Comparison of ENCODE assay signal across 19 mouse cellular contexts in the genomic region with DNA sequence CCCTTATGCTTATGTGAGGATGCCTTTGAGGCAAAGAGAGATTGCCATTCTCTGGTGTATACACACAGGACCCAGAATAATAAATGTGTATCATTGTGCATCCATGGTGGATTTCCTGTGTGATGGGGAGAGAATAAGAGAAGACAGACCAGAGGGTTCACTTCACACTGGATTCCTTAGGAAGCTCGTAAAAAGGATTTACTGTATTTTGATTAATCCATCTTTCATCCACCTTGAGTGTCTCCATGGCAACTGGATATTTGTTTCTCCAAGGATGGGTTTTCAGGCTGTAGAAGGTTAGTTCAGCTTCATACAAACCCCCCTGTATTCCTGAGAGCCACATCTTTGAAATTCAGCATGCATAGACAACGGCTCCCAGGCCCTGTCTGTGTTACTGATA.
DNase-seq lines count a peak whose midpoint lies in the region; ATAC-seq and TF ChIP-seq lines count a peak whose summit lies in the region.
"Had no signal": no experiment of that assay in that cellular context is flagged by ENCODE, and none has a peak within 500 bp of the region (broad histone marks: within the 10 kb centered on the region; RNA-seq: fewer than 3 reads in every experiment).

No protein-coding gene starts in this region.

- no peak overlapping the region for H3K4me2 ChIP-seq in hindbrain, embryonic 11.5 days (replicated peaks; ENCODE audit: low read depth, low read length)
- no peak overlapping the region for H3K4me2 ChIP-seq in midbrain, embryonic 12.5 days (replicated peaks)
- H3K4me2 ChIP-seq in neural tube, embryonic 14.5 days (ENCODE audit: low read depth, low read length) = no peak overlapping the region
- H3K4me2 ChIP-seq: embryonic facial prominence, embryonic 13.5 days; intestine, embryonic 15.5 days; limb, embryonic 13.5 days had no signal

- H3K27ac ChIP-seq in hindbrain, embryonic 11.5 days (ENCODE audit: low read depth, low read length) = peak overlapping the region; percentile 82
- peak overlapping the region; percentile 89 for H3K27ac ChIP-seq in midbrain, embryonic 12.5 days (replicated peaks)
- peak overlapping the region; percentile 77 for H3K27ac ChIP-seq in neural tube, embryonic 14.5 days (ENCODE audit: low read depth, low read length)
- H3K27ac ChIP-seq in cerebellum, adult 2 months (ENCODE audit: insufficient read depth, low read length) = no peak overlapping the region
- H3K27ac ChIP-seq: embryonic facial prominence, embryonic 13.5 days; intestine, embryonic 15.5 days; limb, embryonic 13.5 days; stomach, postnatal 0 days had no signal

- TF ChIP-seq CTCF in cerebellum, adult 2 months (IDR thresholded peaks at IDR 0.05; ENCODE audit: borderline replicate concordance, insufficient read depth, low read depth, low read length) = no peak

- H3K27me3 ChIP-seq in hindbrain, embryonic 11.5 days (ENCODE audit: control insufficient read depth, insufficient read depth, low read length) = no peaks in the 10 kb centered on the region
- H3K27me3 ChIP-seq in midbrain, embryonic 12.5 days = no peaks in the 10 kb centered on the region
- H3K27me3 ChIP-seq in neural tube, embryonic 14.5 days (ENCODE audit: control insufficient read depth, insufficient read depth, low read length) = no peaks in the 10 kb centered on the region
- H3K27me3 ChIP-seq in cerebellum, adult 2 months (ENCODE audit: control insufficient read depth, insufficient read depth, low read length) = no peaks in the 10 kb centered on the region
- H3K27me3 ChIP-seq: CH12.LX; embryonic facial prominence, embryonic 13.5 days; intestine, embryonic 15.5 days; limb, embryonic 13.5 days had no signal

- H3K4me3 ChIP-seq in hindbrain, embryonic 11.5 days (ENCODE audit: low read depth, low read length) = no peak overlapping the region
- H3K4me3 ChIP-seq in midbrain, embryonic 12.5 days = no peak overlapping the region
- H3K4me3 ChIP-seq in neural tube, embryonic 14.5 days (ENCODE audit: low read depth, low read length) = no peak overlapping the region
- H3K4me3 ChIP-seq in cerebellum, adult 2 months (replicated peaks; ENCODE audit: insufficient read depth, low read depth, low read length) = no peak overlapping the region
- H3K4me3 ChIP-seq: embryonic facial prominence, embryonic 13.5 days; intestine, embryonic 15.5 days; limb, embryonic 13.5 days had no signal

- H3K4me1 ChIP-seq in hindbrain, embryonic 11.5 days (replicated peaks; ENCODE audit: control insufficient read depth, insufficient read depth, low read length) = no peaks in the 10 kb centered on the region
- H3K4me1 ChIP-seq in midbrain, embryonic 12.5 days = peaks cover 21% of the 10 kb centered on the region
- peaks cover 14% of the 10 kb centered on the region; the same call in 1 of the 2 replicates for H3K4me1 ChIP-seq in neural tube, embryonic 14.5 days (ENCODE audit: control insufficient read depth, insufficient read depth, low read length)
- no peaks in the 10 kb centered on the region for H3K4me1 ChIP-seq in cerebellum, adult 2 months (ENCODE audit: control insufficient read depth, insufficient read depth, low read length)

- H3K36me3 ChIP-seq in hindbrain, embryonic 11.5 days (ENCODE audit: control insufficient read depth, insufficient read depth, low read length) = no peaks in the 10 kb centered on the region
- H3K36me3 ChIP-seq in midbrain, embryonic 12.5 days = no peaks in the 10 kb centered on the region
- H3K36me3 ChIP-seq in neural tube, embryonic 14.5 days (ENCODE audit: control insufficient read depth, insufficient read depth, low read length) = no peaks in the 10 kb centered on the region
- H3K36me3 ChIP-seq: embryonic facial prominence, embryonic 13.5 days; intestine, embryonic 15.5 days; limb, embryonic 13.5 days had no signal

- WGBS in hindbrain, embryonic 11.5 days = 44% methylated on average over 2 of the region's 2 CpGs
- WGBS in midbrain, embryonic 12.5 days = 39% methylated on average over 2 of the region's 2 CpGs
- WGBS in neural tube, embryonic 14.5 days = 16% methylated on average over 2 of the region's 2 CpGs
- WGBS in cerebellum, adult 2 months = 94% methylated on average over 2 of the region's 2 CpGs

- ATAC-seq in hindbrain, embryonic 11.5 days (ENCODE audit: low FRiP score) = peak; percentile 65
- ATAC-seq in midbrain, embryonic 12.5 days (ENCODE audit: low FRiP score, low read depth) = peak; percentile 65
- ATAC-seq in neural tube, embryonic 14.5 days (ENCODE audit: low read depth) = peak; percentile 64; the same call in 1 of the 2 replicates
- ATAC-seq: intestine, embryonic 15.5 days had no signal

- no peaks in the 10 kb centered on the region for H3K9me3 ChIP-seq in hindbrain, embryonic 11.5 days (ENCODE audit: control insufficient read depth, low read length)
- no peaks in the 10 kb centered on the region for H3K9me3 ChIP-seq in midbrain, embryonic 12.5 days
- no peaks in the 10 kb centered on the region for H3K9me3 ChIP-seq in neural tube, embryonic 14.5 days (ENCODE audit: control insufficient read depth, low read length)
- H3K9me3 ChIP-seq: embryonic facial prominence, embryonic 13.5 days; intestine, embryonic 15.5 days; limb, embryonic 13.5 days had no signal

- no peak overlapping the region for H3K9ac ChIP-seq in hindbrain, embryonic 11.5 days (ENCODE audit: low read depth, low read length)
- H3K9ac ChIP-seq in midbrain, embryonic 12.5 days (replicated peaks) = no peak overlapping the region
- H3K9ac ChIP-seq in neural tube, embryonic 14.5 days (replicated peaks; ENCODE audit: low read depth, low read length) = no peak overlapping the region
- H3K9ac ChIP-seq: embryonic facial prominence, embryonic 13.5 days; intestine, embryonic 15.5 days; limb, embryonic 13.5 days had no signal

- no peak for TF ChIP-seq POLR2A in cerebellum, adult 2 months (IDR thresholded peaks at IDR 0.05; ENCODE audit: borderline replicate concordance, insufficient read depth, low read length)

- DNase-seq in embryo, embryonic 10.5 days (ENCODE audit: low spot score) = peak; percentile 49
- DNase-seq in embryo, embryonic 9.5 days (ENCODE audit: extremely low spot score) = no peak
- peak; percentile 31 for DNase-seq in hindbrain, embryonic 11.5 days (ENCODE audit: low spot score)
- DNase-seq in cerebellum, adult 2 months = no peak
- no peak for DNase-seq in kidney, postnatal 25 days
- DNase-seq in cerebellum, postnatal 36 days = no peak
- DNase-seq: cerebellum, adult 9-11 months; heart, adult 11 months; kidney, postnatal 10 days; lung, adult 18-20 months; lung, postnatal 4 days; thymus, postnatal 25 days had no signal

Comparison
In these comparisons a context has a peak if more than half of its experiments do, and no peak if none do; other contexts are left out.
1. DNase-seq: peak in embryo, embryonic 10.5 days (single experiment) and hindbrain, embryonic 11.5 days (single experiment); none in embryo, embryonic 9.5 days (single experiment), cerebellum, adult 2 months (0 of 2), kidney, postnatal 25 days (0 of 2) and cerebellum, postnatal 36 days (0 of 2).
2. Peak in every context shown above with its lines, with median percentiles within 50 percentile points of each other: ATAC-seq.